ENCODE assay signal across 13 mouse cellular contexts in the genomic region with DNA sequence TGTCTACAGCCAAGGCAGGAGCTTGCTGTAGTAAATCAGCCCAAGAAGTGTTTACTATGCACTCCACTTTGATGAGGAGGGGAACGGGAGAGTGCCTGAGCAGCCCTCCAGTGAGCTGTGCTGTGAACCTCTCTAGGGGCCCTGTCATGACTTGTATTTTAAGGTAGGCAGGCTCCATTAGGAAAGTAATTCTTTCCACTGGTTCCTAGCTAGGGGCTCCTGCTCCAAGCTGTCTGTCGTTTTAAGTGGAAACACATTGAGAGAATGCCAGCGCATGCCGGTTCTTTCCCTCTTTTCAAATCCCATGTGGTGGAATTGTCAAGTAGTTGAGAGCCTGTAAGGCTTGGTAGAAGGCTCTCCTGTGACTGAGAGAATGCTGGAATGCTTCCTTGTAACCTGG.
A peak's percentile ranks its signal among the peaks of the same experiment; 100 is the strongest.
DNase-seq lines count a peak whose midpoint lies in the region; ATAC-seq lines count a peak whose summit lies in the region.
"Had no signal": no experiment of that assay in that cellular context is flagged by ENCODE, and none has a peak within 500 bp of the region (broad histone marks: within the 10 kb centered on the region; RNA-seq: fewer than 3 reads in every experiment).

No protein-coding gene starts in this region.

- no peak for ATAC-seq in hindbrain, embryonic 11.5 days (ENCODE audit: low FRiP score)
- ATAC-seq in hindbrain, embryonic 15.5 days (ENCODE audit: low FRiP score, low read depth), result no peak
- ATAC-seq in neural tube, embryonic 14.5 days (ENCODE audit: low read depth), result no peak

- H3K9me3 ChIP-seq in hindbrain, embryonic 10.5 days, result no peaks in the 10 kb centered on the region
- H3K9me3 ChIP-seq in hindbrain, embryonic 11.5 days (ENCODE audit: control insufficient read depth, low read length), result no peaks in the 10 kb centered on the region
- H3K9me3 ChIP-seq in hindbrain, embryonic 15.5 days, result no peaks in the 10 kb centered on the region
- no peaks in the 10 kb centered on the region for H3K9me3 ChIP-seq in neural tube, embryonic 14.5 days (ENCODE audit: control insufficient read depth, low read length)

- DNase-seq in hindbrain, embryonic 10.5 days (ENCODE audit: low spot score), result peak; percentile 20
- DNase-seq in hindbrain, embryonic 11.5 days (ENCODE audit: low spot score), result no peak
- peak; percentile 37 for DNase-seq in embryo, embryonic 10.5 days (ENCODE audit: low spot score)
- no peak for DNase-seq in lung, postnatal 10 days
- DNase-seq in retina, postnatal 1 day, result no peak
- DNase-seq in urinary bladder, postnatal 4 days (ENCODE audit: low spot score in 2 of 2), result no peak
- DNase-seq: adrenal gland, adult 2 months; kidney, postnatal 25 days; lung, adult 2 months; spleen, adult 18-20 months had no signal

- WGBS in hindbrain, embryonic 10.5 days, result 38% methylated on average over 4 of the region's 4 CpGs
- 46% methylated on average over 4 of the region's 4 CpGs for WGBS in hindbrain, embryonic 11.5 days
- 22% methylated on average over 4 of the region's 4 CpGs for WGBS in hindbrain, embryonic 15.5 days
- 26% methylated on average over 4 of the region's 4 CpGs for WGBS in neural tube, embryonic 14.5 days

- peaks cover 20% of the 10 kb centered on the region for H3K27me3 ChIP-seq in hindbrain, embryonic 10.5 days (ENCODE audit: insufficient read depth, poor library complexity, severe bottlenecking)
- peaks cover 2% of the 10 kb centered on the region; the same call in 1 of the 2 replicates for H3K27me3 ChIP-seq in hindbrain, embryonic 11.5 days (ENCODE audit: control insufficient read depth, insufficient read depth, low read length)
- no peaks in the 10 kb centered on the region for H3K27me3 ChIP-seq in hindbrain, embryonic 15.5 days
- H3K27me3 ChIP-seq in neural tube, embryonic 14.5 days (ENCODE audit: control insufficient read depth, insufficient read depth, low read length), result no peaks in the 10 kb centered on the region

- no peaks in the 10 kb centered on the region for H3K36me3 ChIP-seq in hindbrain, embryonic 10.5 days
- no peaks in the 10 kb centered on the region for H3K36me3 ChIP-seq in hindbrain, embryonic 11.5 days (ENCODE audit: control insufficient read depth, insufficient read depth, low read length)
- H3K36me3 ChIP-seq in hindbrain, embryonic 15.5 days, result no peaks in the 10 kb centered on the region
- H3K36me3 ChIP-seq in neural tube, embryonic 14.5 days (ENCODE audit: control insufficient read depth, insufficient read depth, low read length), result no peaks in the 10 kb centered on the region

- H3K4me3 ChIP-seq in hindbrain, embryonic 10.5 days, result no peak overlapping the region
- no peak overlapping the region for H3K4me3 ChIP-seq in hindbrain, embryonic 11.5 days (ENCODE audit: low read depth, low read length)
- peak overlapping the region; percentile 53 for H3K4me3 ChIP-seq in hindbrain, embryonic 15.5 days
- H3K4me3 ChIP-seq in neural tube, embryonic 14.5 days (ENCODE audit: low read depth, low read length), result peak overlapping the region; percentile 35

- no peak overlapping the region for H3K4me2 ChIP-seq in hindbrain, embryonic 11.5 days (replicated peaks; ENCODE audit: low read depth, low read length)
- peak overlapping the region; percentile 95 for H3K4me2 ChIP-seq in hindbrain, embryonic 15.5 days
- H3K4me2 ChIP-seq in neural tube, embryonic 14.5 days (ENCODE audit: low read depth, low read length), result peak overlapping the region; percentile 79
- H3K4me2 ChIP-seq: heart, embryonic 11.5 days had no signal

- peaks cover 24% of the 10 kb centered on the region for H3K4me1 ChIP-seq in hindbrain, embryonic 10.5 days (replicated peaks)
- no peaks in the 10 kb centered on the region for H3K4me1 ChIP-seq in hindbrain, embryonic 11.5 days (replicated peaks; ENCODE audit: control insufficient read depth, insufficient read depth, low read length)
- peaks cover 59% of the 10 kb centered on the region for H3K4me1 ChIP-seq in hindbrain, embryonic 15.5 days (replicated peaks)
- H3K4me1 ChIP-seq in neural tube, embryonic 14.5 days (ENCODE audit: control insufficient read depth, insufficient read depth, low read length), result peaks cover 14% of the 10 kb centered on the region; the same call in 1 of the 2 replicates

- H3K27ac ChIP-seq in hindbrain, embryonic 10.5 days, result no peak overlapping the region
- no peak overlapping the region for H3K27ac ChIP-seq in hindbrain, embryonic 11.5 days (ENCODE audit: low read depth, low read length)
- H3K27ac ChIP-seq in hindbrain, embryonic 15.5 days (replicated peaks), result peak overlapping the region; percentile 27; the same call in 1 of the 2 replicates
- peak overlapping the region; percentile 48; the same call in 1 of the 2 replicates for H3K27ac ChIP-seq in neural tube, embryonic 14.5 days (ENCODE audit: low read depth, low read length)

- no peak overlapping the region for H3K9ac ChIP-seq in hindbrain, embryonic 11.5 days (ENCODE audit: low read depth, low read length)
- H3K9ac ChIP-seq in hindbrain, embryonic 15.5 days, result no peak overlapping the region
- no peak overlapping the region for H3K9ac ChIP-seq in neural tube, embryonic 14.5 days (replicated peaks; ENCODE audit: low read depth, low read length)

Comparison
In these comparisons a context has a peak if more than half of its experiments do, and no peak if none do; other contexts are left out.
1. DNase-seq: peak in hindbrain, embryonic 10.5 days (single experiment) and embryo, embryonic 10.5 days (single experiment); none in hindbrain, embryonic 11.5 days (single experiment), lung, postnatal 10 days (single experiment), retina, postnatal 1 day (single experiment) and urinary bladder, postnatal 4 days (0 of 2).
2. H3K27ac ChIP-seq: peak in hindbrain, embryonic 15.5 days (single experiment) and neural tube, embryonic 14.5 days (single experiment); none in hindbrain, embryonic 10.5 days (single experiment) and hindbrain, embryonic 11.5 days (single experiment).
3. H3K4me3 ChIP-seq: peak in hindbrain, embryonic 15.5 days (single experiment) and neural tube, embryonic 14.5 days (single experiment); none in hindbrain, embryonic 10.5 days (single experiment) and hindbrain, embryonic 11.5 days (single experiment).